Mouse (Mus musculus): Measurements from ENCODE around the gene Adgrd1. TPM values are rescaled to one million over a fixed set of nuclear protein-coding genes. Genes with fewer than 3 reads are reported as not detected.

Gene Adgrd1
- total and polyA plus RNA-seq, 3 experiments: 0.27 to 0.56 TPM; not detected in 1

DNA sequence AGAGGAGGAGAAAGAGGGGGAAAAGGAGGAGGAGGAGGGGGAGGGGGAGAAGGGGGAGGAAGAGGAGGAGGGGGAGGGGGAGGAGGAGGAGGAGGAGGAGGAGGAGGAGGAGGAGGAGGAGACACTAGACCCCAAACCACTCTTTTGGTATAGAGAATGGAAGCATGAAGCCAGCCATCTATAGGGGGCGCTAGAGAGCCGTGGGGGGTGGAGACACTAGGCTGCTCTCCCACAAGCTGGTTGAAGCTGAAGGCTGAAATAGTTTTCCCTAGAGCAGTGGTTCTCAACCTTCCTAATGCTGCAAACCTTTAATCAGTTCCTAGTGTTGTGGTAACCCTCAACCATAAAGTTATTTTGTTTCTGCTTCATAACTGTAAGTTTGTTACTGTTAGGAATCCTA, 89.7 kb downstream of the Adgrd1 start (continued):
- no peak for TF ChIP-seq TBP (IDR thresholded peaks at IDR 0.05; ENCODE audit: low read depth, low read length)
- TF ChIP-seq ETS1 (IDR thresholded peaks at IDR 0.05; ENCODE audit: low read depth, low read length): no peak
- no peak for TF ChIP-seq ZKSCAN1 (IDR thresholded peaks at IDR 0.05; ENCODE audit: low read depth, low read length)
- TF ChIP-seq HCFC1 (IDR thresholded peaks at IDR 0.05; ENCODE audit: low read depth, low read length): no peak
- TF ChIP-seq TAL1 (IDR thresholded peaks at IDR 0.05; ENCODE audit: low read length): no peak
- no peak for TF ChIP-seq SIN3A (IDR thresholded peaks at IDR 0.05; ENCODE audit: low read length)
- TF ChIP-seq MYC (IDR thresholded peaks at IDR 0.05; ENCODE audit: low read depth, low read length): no peak
- TF ChIP-seq BHLHE40 (IDR thresholded peaks at IDR 0.05; ENCODE audit: borderline replicate concordance, low read depth, low read length): no peak
- no peak for TF ChIP-seq MAZ (IDR thresholded peaks at IDR 0.05; ENCODE audit: low read depth, low read length)

- no peak for DNase-seq (ENCODE audit: low read depth, low spot score)
- Histone ChIP-seq H3K27me3 (ENCODE audit: control insufficient read depth in 1 of 2, insufficient read depth in 2 of 2, low read length in 2 of 2) (no peaks in the 10 kb centered on the region), H3K79me2 (ENCODE audit: control insufficient read depth, insufficient read depth, low read length, poor library complexity) (no peaks in the 10 kb centered on the region), H3K4me3 (ENCODE audit: control insufficient read depth in 1 of 2, insufficient read depth in 1 of 2, low read depth in 2 of 2, low read length in 2 of 2) (no peak overlapping the region), H3K36me3 (ENCODE audit: control insufficient read depth in 1 of 2, insufficient read depth in 2 of 2, low read length in 2 of 2) (no peaks in the 10 kb centered on the region), H3K9ac (ENCODE audit: control insufficient read depth, low read depth, low read length, poor library complexity, severe bottlenecking) (no peak overlapping the region), H3K9me3 (replicated peaks; ENCODE audit: insufficient read depth, low read length) (no peaks in the 10 kb centered on the region), H3K27ac (ENCODE audit: control insufficient read depth, low read depth, low read length) (no peak overlapping the region), H3K4me1 (ENCODE audit: control insufficient read depth in 1 of 2, insufficient read depth in 2 of 2, low read length in 2 of 2) (peaks cover under 1 to 4% of the 10 kb centered on the region in 2 experiments; a peak in 2 of 4 replicates)
- no peak for TF ChIP-seq CHD2 (IDR thresholded peaks at IDR 0.05; ENCODE audit: low read length)
- TF ChIP-seq GATA1 (IDR thresholded peaks at IDR 0.05; ENCODE audit: low read depth, low read length): no peak
- TF ChIP-seq GABPA (IDR thresholded peaks at IDR 0.05; ENCODE audit: low read depth, low read length): no peak
- no peak for TF ChIP-seq CHD1 (IDR thresholded peaks at IDR 0.05; ENCODE audit: low read depth, low read length)
- TF ChIP-seq POLR2AphosphoS5 (IDR thresholded peaks at IDR 0.05; ENCODE audit: borderline replicate concordance, low read depth, low read length): no peak
- no peak for TF ChIP-seq ZMIZ1 (IDR thresholded peaks at IDR 0.05; ENCODE audit: low read depth, low read length)
Measured at GRCm38 (mm10) chr5:129186926-129187325, 90.4 kb downstream of the Adgrd1 start.

DNA sequence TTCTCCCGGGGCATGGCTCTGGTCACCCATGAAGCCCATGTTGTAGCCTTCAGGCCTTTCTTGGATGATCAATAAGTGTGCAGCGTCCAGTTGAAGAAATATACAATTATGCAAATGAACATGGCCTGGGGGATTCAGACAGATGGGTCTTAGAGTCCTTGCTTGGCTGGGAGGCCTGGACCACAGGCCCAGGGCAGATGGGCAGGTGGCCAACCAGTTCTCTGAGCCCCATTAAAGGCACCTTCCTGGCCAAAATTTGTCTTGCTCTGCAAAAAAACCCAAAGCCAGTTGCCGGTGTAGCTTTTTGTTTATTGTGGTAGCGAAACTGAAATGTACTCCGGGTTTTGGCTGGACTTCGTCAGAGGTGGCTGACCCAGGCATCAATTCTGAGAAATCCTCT, 92.5 kb downstream of the Adgrd1 start:
- Histone ChIP-seq H3K4me1 (ENCODE audit: control insufficient read depth in 1 of 2, insufficient read depth in 2 of 2, low read length in 2 of 2) (no peaks in the 10 kb centered on the region), H3K27me3 (ENCODE audit: control insufficient read depth in 1 of 2, insufficient read depth in 2 of 2, low read length in 2 of 2) (no peaks in the 10 kb centered on the region), H3K4me3 (ENCODE audit: control insufficient read depth in 1 of 2, insufficient read depth in 1 of 2, low read depth in 2 of 2, low read length in 2 of 2) (no peak overlapping the region), H3K9me3 (replicated peaks; ENCODE audit: insufficient read depth, low read length) (no peaks in the 10 kb centered on the region), H3K9ac (ENCODE audit: control insufficient read depth, low read depth, low read length, poor library complexity, severe bottlenecking) (no peak overlapping the region), H3K36me3 (ENCODE audit: control insufficient read depth in 1 of 2, insufficient read depth in 2 of 2, low read length in 2 of 2) (no peaks in the 10 kb centered on the region), H3K79me2 (ENCODE audit: control insufficient read depth, insufficient read depth, low read length, poor library complexity) (no peaks in the 10 kb centered on the region), H3K27ac (ENCODE audit: control insufficient read depth, low read depth, low read length) (no peak overlapping the region)
- no peak for TF ChIP-seq MXI1 (IDR thresholded peaks at IDR 0.05; ENCODE audit: low read depth, low read length)
- TF ChIP-seq EP300 (IDR thresholded peaks at IDR 0.05; ENCODE audit: low read depth in 1 of 2, low read length in 2 of 2): no peak
- TF ChIP-seq TAL1 (IDR thresholded peaks at IDR 0.05; ENCODE audit: low read length): no peak
- TF ChIP-seq POLR2AphosphoS5 (IDR thresholded peaks at IDR 0.05; ENCODE audit: borderline replicate concordance, low read depth, low read length): no peak
- TF ChIP-seq E2F4 (IDR thresholded peaks at IDR 0.05; ENCODE audit: borderline replicate concordance, low read depth, low read length): no peak
- no peak for TF ChIP-seq HCFC1 (IDR thresholded peaks at IDR 0.05; ENCODE audit: low read depth, low read length)
- TF ChIP-seq RCOR1 (IDR thresholded peaks at IDR 0.05; ENCODE audit: low read depth, low read length): no peak
- DNase-seq (ENCODE audit: low read depth, low spot score): no peak

Data from MEL (cell line).